Mouse (Mus musculus) left cerebral cortex, adult 2 months (tissue): ENCODE measurements around the gene Gm6899. TPM values are rescaled to one million over a fixed set of nuclear protein-coding genes. Genes with fewer than 3 reads are reported as not detected.

Experiments used
- DNase-seq, 2 experiments: peaks; one replicate each; pipeline ENCODE4 v3.0.0; 2021 to 2022; ENCODE audit warnings: low spot score in 2 of 2, mixed read lengths in 1 of 2; ENCODE audit errors: extremely low spot score in 1 of 2
- H3K27ac ChIP-seq: fragments of 200-600 bp; 2 replicates; pipeline ENCODE4 v1.8.1; 2022
- H3K4me3 ChIP-seq: fragments of 200-600 bp; 2 replicates; pipeline ENCODE4 v1.8.1; 2022
- CTCF ChIP-seq: fragments of 200-600 bp; IDR thresholded peaks from 2 replicates; pipeline ENCODE4 v1.8.1; 2022; ENCODE audit warnings: antibody characterized with exemption, mild to moderate bottlenecking, moderate library complexity
- intact Hi-C: fragments of 180-260 bp; cut with DNase I; formaldehyde crosslinking; loops from one replicate; pipeline ENCODE4 v1.15.1; 2025
- total RNA-seq, 2 experiments: library from RNA; stranded (reverse); gene quantifications; 2 replicates each; pipeline ENCODE4 v1.2.3; 2021

Gene Gm6899
- total RNA-seq, 2 experiments from 2014 or later = not detected

GRCm38 (mm10) chr11:26598876-26599275, 5.8 kb downstream of the Gm6899 start:
- intact Hi-C loops = no loop called here
- H3K27ac ChIP-seq = no peak overlapping the region
- TF ChIP-seq CTCF = no peak
- no peak for DNase-seq
- H3K4me3 ChIP-seq = no peak overlapping the region

DNA sequence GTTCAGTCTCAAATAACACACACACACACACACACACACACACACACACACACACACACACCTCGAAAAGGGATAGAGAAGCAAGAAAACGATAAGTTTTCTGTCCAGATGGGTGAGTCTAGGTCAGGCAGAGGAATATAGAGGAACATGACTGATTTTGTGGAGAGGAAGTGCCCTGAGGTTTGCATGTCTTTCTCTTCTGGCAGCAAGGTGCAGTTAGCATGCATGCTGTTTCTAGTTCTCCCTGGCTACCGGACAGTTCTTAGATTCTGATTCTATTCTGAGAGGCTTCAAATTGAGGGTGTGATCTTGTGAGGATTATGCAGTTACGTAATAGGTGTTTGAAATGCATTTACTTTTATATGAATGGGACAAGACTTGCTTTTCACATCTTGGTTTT, 7.7 kb downstream of the Gm6899 start:
- H3K27ac ChIP-seq = peak overlapping the region; percentile 38; the same call in 1 of the 2 replicates
- H3K4me3 ChIP-seq = no peak overlapping the region
- DNase-seq = no peak
- intact Hi-C loops = no loop called here
- TF ChIP-seq CTCF = no peak

- no peak overlapping the region for H3K4me3 ChIP-seq
- H3K27ac ChIP-seq = peak overlapping the region; percentile 33; the same call in 1 of the 2 replicates
- intact Hi-C loops = no loop called here
- no peak for DNase-seq
- TF ChIP-seq CTCF = no peak
Observed at GRCm38 (mm10) chr11:26601571-26602175, 8.6 kb downstream of the Gm6899 start.

- Histone ChIP-seq H3K4me3 (no peak overlapping the region), H3K27ac (no peak overlapping the region)
- no peak for DNase-seq
- no peak for TF ChIP-seq CTCF
- intact Hi-C loops = no loop called here
Observed at GRCm38 (mm10) chr11:26604061-26604655, 11.1 kb downstream of the Gm6899 start.

DNA sequence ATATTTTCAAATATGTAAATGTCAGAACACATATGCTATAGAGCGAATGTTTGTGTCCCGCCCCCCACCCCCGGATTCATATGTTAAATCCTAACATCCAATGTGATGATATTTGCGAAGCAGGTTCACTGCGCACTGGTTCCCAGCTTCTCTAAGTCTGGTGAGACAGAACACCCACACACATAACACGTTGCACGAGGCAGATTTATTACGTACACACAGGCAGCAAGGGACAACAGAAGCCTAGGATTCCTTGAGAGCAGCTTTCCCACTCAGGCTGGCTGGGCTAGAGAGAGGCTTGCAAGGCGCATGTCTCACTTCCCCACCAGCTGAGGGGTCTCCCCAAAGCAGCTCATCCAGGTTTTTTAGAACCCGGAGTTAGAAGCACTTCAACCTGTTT, 15.8 kb downstream of the Gm6899 start:
- no peak for TF ChIP-seq CTCF
- H3K4me3 ChIP-seq = no peak overlapping the region
- no peak overlapping the region for H3K27ac ChIP-seq
- intact Hi-C loops = loop anchor here (5.0 kb wide), 1 partner anchor 164 kb away; no protein-coding TSS in a partner anchor
- no peak for DNase-seq

DNA sequence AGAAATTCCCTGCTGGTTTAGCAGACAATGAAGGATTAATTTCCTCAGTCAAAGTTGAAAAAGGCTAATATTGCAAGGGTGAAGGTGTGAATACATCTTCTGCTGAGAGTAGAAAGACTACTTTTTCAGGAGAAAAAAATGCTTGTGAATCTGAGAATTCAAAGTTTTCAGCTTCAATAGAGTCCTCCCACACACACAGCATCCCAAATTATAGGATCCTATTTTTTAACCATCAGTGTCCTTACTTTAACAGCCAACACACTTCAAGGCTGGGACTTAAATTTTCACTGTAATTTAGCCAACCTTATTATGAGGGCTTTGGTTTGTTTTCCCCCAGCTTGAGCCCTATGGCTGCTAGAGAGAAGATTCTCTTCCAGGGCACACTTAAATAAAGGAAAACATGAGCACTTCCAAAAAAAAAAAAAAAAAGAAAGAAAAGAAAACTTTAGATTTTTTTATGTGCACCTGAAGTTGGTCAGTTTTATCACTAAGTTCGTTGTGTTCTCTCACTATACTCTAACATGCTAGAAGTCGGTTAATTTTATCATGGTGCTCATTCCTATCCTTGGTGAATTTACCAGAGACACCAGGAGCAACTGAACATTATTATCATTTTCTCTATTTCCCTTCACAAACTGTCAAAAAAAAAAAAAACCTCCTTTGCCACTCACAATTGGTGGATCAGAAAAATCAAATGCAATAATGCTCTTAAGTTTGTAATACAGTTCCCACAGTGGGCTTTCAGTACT, 25.6 kb downstream of the Gm6899 start:
- Histone ChIP-seq H3K27ac (no peak overlapping the region), H3K4me3 (no peak overlapping the region)
- TF ChIP-seq CTCF = no peak
- intact Hi-C loops = no loop called here
- DNase-seq = no peak

DNA sequence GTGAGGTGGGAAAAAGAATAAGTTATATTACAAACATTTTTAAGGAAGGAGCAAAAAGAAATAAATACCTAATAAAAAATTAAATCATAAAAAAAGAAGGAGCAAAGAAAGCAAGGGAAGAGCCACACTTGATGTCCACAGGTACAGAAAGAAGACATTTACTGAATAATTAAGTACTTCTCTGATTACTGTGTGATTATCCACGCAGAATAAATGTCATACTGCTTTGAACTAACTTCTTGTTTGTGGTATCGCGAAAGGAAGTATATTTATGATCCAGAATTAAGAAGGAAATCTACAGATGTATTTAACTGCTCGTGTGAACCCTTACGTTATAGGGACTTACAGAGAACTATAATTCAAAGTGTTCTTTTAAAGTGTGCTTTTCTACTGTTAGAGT, 29.7 kb downstream of the Gm6899 start:
- Histone ChIP-seq H3K27ac (no peak overlapping the region), H3K4me3 (no peak overlapping the region)
- intact Hi-C loops = no loop called here
- DNase-seq = no peak
- TF ChIP-seq CTCF = no peak

- no peak for TF ChIP-seq CTCF
- DNase-seq = no peak
- intact Hi-C loops = no loop called here
- Histone ChIP-seq H3K27ac (no peak overlapping the region), H3K4me3 (no peak overlapping the region)
Observed at GRCm38 (mm10) chr11:26636239-26636638, 43.2 kb downstream of the Gm6899 start.

DNA sequence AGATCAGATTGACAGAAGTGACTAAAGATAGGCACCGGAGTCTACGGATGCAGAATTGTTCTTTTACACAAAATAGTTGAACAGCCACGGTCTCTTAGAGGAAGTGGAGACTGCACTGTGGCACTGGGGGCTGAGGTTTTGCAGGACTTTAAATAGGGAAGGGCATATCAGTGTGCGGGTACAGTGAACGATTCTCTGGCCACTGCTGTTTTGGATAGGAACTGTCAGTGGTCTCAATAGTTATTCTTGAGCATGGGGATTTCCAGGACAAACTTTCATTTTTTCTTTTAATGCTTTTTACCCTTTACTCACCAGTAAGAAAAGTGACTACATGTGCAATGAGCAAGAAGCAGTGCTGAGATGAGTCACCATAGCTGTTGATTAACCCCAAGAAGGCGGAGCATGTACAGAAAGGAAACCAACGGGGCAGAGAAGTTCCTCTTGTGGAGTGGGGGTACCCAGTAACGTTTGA, 47.3 kb downstream of the Gm6899 start:
- Histone ChIP-seq H3K27ac (no peak overlapping the region), H3K4me3 (no peak overlapping the region)
- TF ChIP-seq CTCF = no peak
- intact Hi-C loops = no loop called here
- no peak for DNase-seq

GRCm38 (mm10) chr11:26642141-26642540, 49.1 kb downstream of the Gm6899 start:
- intact Hi-C loops = no loop called here
- Histone ChIP-seq H3K27ac (no peak overlapping the region), H3K4me3 (no peak overlapping the region)
- TF ChIP-seq CTCF = no peak; the same call in 1 of the 2 replicates
- no peak for DNase-seq

Other genes starting within 250 kb of the Gm6899 start
- 1 to 10 TPM; 8.4 to 9.6 TPM for gene Fancl, start 207.1 kb upstream of the Gm6899 start, total RNA-seq
- 1 to 10 TPM; 2.3 to 5.0 TPM for gene Vrk2, start 758 bp downstream of the Gm6899 start, total RNA-seq